In the genomic region with DNA sequence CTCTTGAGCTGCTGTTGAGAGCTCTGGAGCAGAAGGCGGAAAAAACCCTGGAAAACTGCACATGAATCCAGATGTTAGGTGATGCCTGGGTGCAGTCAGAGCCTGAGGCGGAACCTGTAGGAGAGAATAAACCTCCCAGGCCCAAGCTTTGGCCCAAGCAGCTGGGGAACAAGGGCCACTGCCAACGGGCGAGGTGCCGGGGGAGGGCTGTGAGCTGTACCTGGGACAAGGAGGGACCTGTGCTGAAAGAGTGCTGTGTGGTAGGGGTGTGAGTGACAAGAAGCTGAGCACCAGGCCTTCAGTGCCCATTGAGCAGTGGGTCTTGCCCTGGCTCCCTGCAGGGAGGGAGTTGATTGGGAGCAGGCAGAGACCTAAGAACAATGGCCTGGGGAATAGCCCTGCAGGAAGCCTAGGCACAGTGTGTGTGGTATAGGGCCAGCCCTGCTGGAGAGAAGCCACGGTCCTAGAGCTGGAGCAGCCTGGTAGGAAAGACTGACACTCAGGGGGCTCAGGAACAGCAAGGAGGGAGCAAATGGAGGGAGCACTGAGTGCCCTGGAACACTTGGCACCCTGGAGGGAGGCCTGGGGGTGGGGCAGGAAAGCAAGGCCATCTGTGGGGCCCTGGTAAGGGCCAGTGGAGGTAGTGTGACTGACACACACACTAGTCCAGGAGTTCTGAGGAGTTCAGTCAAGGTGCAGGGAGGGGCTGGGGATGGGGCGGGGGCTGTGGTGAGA, we compare ENCODE assay signal across 9 mouse cellular contexts. TPM values are rescaled to one million over a fixed set of nuclear protein-coding genes. Genes with fewer than 3 reads are reported as not detected.
DNase-seq lines count a peak whose midpoint lies in the region; ATAC-seq and TF ChIP-seq lines count a peak whose summit lies in the region.
"Had no signal": no experiment of that assay in that cellular context is flagged by ENCODE, and none has a peak within 500 bp of the region (broad histone marks: within the 10 kb centered on the region; RNA-seq: fewer than 3 reads in every experiment).

No protein-coding gene starts in this region.

- ATAC-seq in forebrain, embryonic 14.5 days: peak; percentile 69
- peak; percentile 40 for ATAC-seq in liver, embryonic 14.5 days (ENCODE audit: insufficient read depth)
- no peak for ATAC-seq in megakaryocyte progenitor cell, adult 5-6 weeks (replicated peaks; ENCODE audit: poor library complexity)

- no peaks in the 10 kb centered on the region for H3K9me3 ChIP-seq in E14TG2a.4 (ENCODE audit: low read length)
- no peaks in the 10 kb centered on the region for H3K9me3 ChIP-seq in forebrain, embryonic 14.5 days (replicated peaks; ENCODE audit: control insufficient read depth, low read length)
- no peaks in the 10 kb centered on the region for H3K9me3 ChIP-seq in liver, embryonic 14.5 days (ENCODE audit: control insufficient read depth, low read length)

- no peak overlapping the region for H3K4me2 ChIP-seq in forebrain, embryonic 14.5 days (ENCODE audit: low read length)
- H3K4me2 ChIP-seq in liver, embryonic 14.5 days (ENCODE audit: low read depth): no peak overlapping the region

- TF ChIP-seq CTCF in E14TG2a.4 (conservative IDR thresholded peaks at IDR 0.05; ENCODE audit: low read length): no peak
- TF ChIP-seq CTCF in liver, embryonic 14.5 days (IDR thresholded peaks at IDR 0.05; ENCODE audit: low read depth): no peak

- 0 out of 2 replicates have a peak overlapping the region, but pooled peaks have one; percentile 33 for H3K27ac ChIP-seq in forebrain, embryonic 14.5 days (ENCODE audit: low read depth, low read length)
- no peak overlapping the region for H3K27ac ChIP-seq in liver, embryonic 14.5 days

- DNase-seq in adrenal gland, adult 2 months: peak; percentile 56
- no peak for DNase-seq in adrenal gland, adult 18-20 months (ENCODE audit: low spot score in 2 of 2)
- peak; percentile 45 for DNase-seq in forebrain, embryonic 14.5 days (ENCODE audit: low spot score)
- DNase-seq in liver, embryonic 14.5 days (ENCODE audit: low read depth in 3 of 3, low spot score in 3 of 3): no peak
- DNase-seq in right cerebral cortex, postnatal 14 days: no peak
- DNase-seq in layer of hippocampus, adult 18-20 months (ENCODE audit: low spot score in 2 of 2): no peak

- H3K9ac ChIP-seq in forebrain, embryonic 14.5 days (ENCODE audit: low read length): no peak overlapping the region
- H3K9ac ChIP-seq in liver, embryonic 14.5 days (replicated peaks): no peak overlapping the region

- peaks cover 83% of the 10 kb centered on the region for H3K4me1 ChIP-seq in E14TG2a.4 (replicated peaks; ENCODE audit: low read depth, low read length)
- peaks cover 22% of the 10 kb centered on the region for H3K4me1 ChIP-seq in forebrain, embryonic 14.5 days (ENCODE audit: control insufficient read depth, insufficient read depth, low read length)
- H3K4me1 ChIP-seq in liver, embryonic 14.5 days (replicated peaks; ENCODE audit: control insufficient read depth in 2 of 2, insufficient read depth in 2 of 2, low read length in 1 of 2): peaks cover 8 to 21% of the 10 kb centered on the region in 2 experiments; a peak in 3 of 4 replicates

- no peak for TF ChIP-seq EP300 in liver, embryonic 14.5 days (IDR thresholded peaks at IDR 0.05; ENCODE audit: low read depth)

- peak overlapping the region; percentile 45; the same call in 1 of the 2 replicates for H3K4me3 ChIP-seq in E14TG2a.4 (replicated peaks; ENCODE audit: low read length)
- H3K4me3 ChIP-seq in forebrain, embryonic 14.5 days (ENCODE audit: low read depth, low read length): no peak overlapping the region
- no peak overlapping the region for H3K4me3 ChIP-seq in liver, embryonic 14.5 days (ENCODE audit: insufficient read depth in 1 of 2, low read depth in 2 of 2, low read length in 2 of 2)

- WGBS in forebrain, embryonic 14.5 days: 21% methylated on average over 7 of the region's 7 CpGs
- WGBS in liver, embryonic 14.5 days (ENCODE audit: insufficient replicate concordance): 67% methylated on average over 7 of the region's 7 CpGs

- peaks cover 39% of the 10 kb centered on the region for H3K36me3 ChIP-seq in E14TG2a.4 (ENCODE audit: insufficient read depth, low read length)
- no peaks in the 10 kb centered on the region for H3K36me3 ChIP-seq in forebrain, embryonic 14.5 days (ENCODE audit: control insufficient read depth, insufficient read depth, low read length)
- H3K36me3 ChIP-seq in liver, embryonic 14.5 days (replicated peaks; ENCODE audit: control insufficient read depth, insufficient read depth, low read depth): no peaks in the 10 kb centered on the region

- no peaks in the 10 kb centered on the region for H3K27me3 ChIP-seq in E14TG2a.4 (ENCODE audit: insufficient read depth, low read length)
- no peaks in the 10 kb centered on the region for H3K27me3 ChIP-seq in forebrain, embryonic 14.5 days (replicated peaks; ENCODE audit: control insufficient read depth, insufficient read depth, low read length)
- H3K27me3 ChIP-seq in liver, embryonic 14.5 days (ENCODE audit: control insufficient read depth, insufficient read depth, low read length): no peaks in the 10 kb centered on the region

RNA-seq across cellular contexts. Expression of gene Banp, which starts 17.3 kb away (rescaled TPM):
- total RNA-seq in adrenal gland, adult 2 months (2021): 10 to 100 TPM; 16.3 to 52.3 TPM
- 72.5 and 72.6 TPM in 2 replicates for polyA plus RNA-seq in adrenal gland, adult 2 months (2012; rRNA removed)
- total RNA-seq in adrenal gland, adult 18-20 months (2021): 10 to 100 TPM; 44.8 to 48.9 TPM
- polyA plus RNA-seq in forebrain, embryonic 14.5 days (2014; fragmentation: Nextera tagmentation; extraction: Ambion mirVana): 47.2 and 57.7 TPM in 2 replicates
- 20.8 and 23.0 TPM in 2 replicates for polyA plus RNA-seq in liver, embryonic 14.5 days (2012; rRNA removed)
- 12.0 and 13.6 TPM in 2 replicates for polyA plus RNA-seq in liver, embryonic 14.5 days (2014; fragmentation: Nextera tagmentation; extraction: Ambion mirVana)
- total RNA-seq in megakaryocyte progenitor cell, adult 5-6 weeks (2015): 7.5 and 9.0 TPM in 2 replicates
- 21.8 and 41.2 TPM in 2 replicates for total RNA-seq in megakaryocyte progenitor cell, adult 5-6 weeks (2017)
- 10 to 100 TPM; 49.9 to 58.2 TPM for total RNA-seq in layer of hippocampus, adult 18-20 months (2021)

RNA-seq across cellular contexts. Expression of gene Car5a, which starts 22.2 kb away (rescaled TPM):
- total RNA-seq in adrenal gland, adult 2 months (2021): under 1 TPM in 1 of 2 experiments, not detected in 1; 0.69 TPM
- 0.12 TPM in 1 of 2 replicates, not detected in the other for polyA plus RNA-seq in adrenal gland, adult 2 months (2012; rRNA removed)
- not detected for total RNA-seq in adrenal gland, adult 18-20 months (2021)
- 0.28 and 0.46 TPM in 2 replicates for polyA plus RNA-seq in forebrain, embryonic 14.5 days (2014; fragmentation: Nextera tagmentation; extraction: Ambion mirVana)
- polyA plus RNA-seq in liver, embryonic 14.5 days (2012; rRNA removed): 0.87 and 1.1 TPM in 2 replicates
- polyA plus RNA-seq in liver, embryonic 14.5 days (2014; fragmentation: Nextera tagmentation; extraction: Ambion mirVana): 1.3 and 1.4 TPM in 2 replicates
- total RNA-seq in megakaryocyte progenitor cell, adult 5-6 weeks (2015): not detected in 2 replicates
- not detected in 2 replicates for total RNA-seq in megakaryocyte progenitor cell, adult 5-6 weeks (2017)
- total RNA-seq in layer of hippocampus, adult 18-20 months (2021): under 1 TPM; 0.25 to 0.54 TPM
- polyA plus RNA-seq: inflammation-experienced regulatory T-cells, adult 6 months had no signal

RNA-seq across cellular contexts. Expression of gene Slc7a5, which starts 59.4 kb away (rescaled TPM):
- total RNA-seq in adrenal gland, adult 2 months (2021): 10 to 100 TPM; 38.9 to 46.4 TPM
- polyA plus RNA-seq in adrenal gland, adult 2 months (2012; rRNA removed): 93.9 and 97.5 TPM in 2 replicates
- total RNA-seq in adrenal gland, adult 18-20 months (2021): 10 to 100 TPM; 35.3 to 48.3 TPM
- polyA plus RNA-seq in forebrain, embryonic 14.5 days (2014; fragmentation: Nextera tagmentation; extraction: Ambion mirVana): 37.9 and 39.7 TPM in 2 replicates
- polyA plus RNA-seq in liver, embryonic 14.5 days (2012; rRNA removed): 40.0 and 40.9 TPM in 2 replicates
- polyA plus RNA-seq in liver, embryonic 14.5 days (2014; fragmentation: Nextera tagmentation; extraction: Ambion mirVana): 36.7 and 40.7 TPM in 2 replicates
- 46.4 and 57.5 TPM in 2 replicates for total RNA-seq in megakaryocyte progenitor cell, adult 5-6 weeks (2015)
- 25.8 and 31.7 TPM in 2 replicates for total RNA-seq in megakaryocyte progenitor cell, adult 5-6 weeks (2017)
- 10 to 100 TPM; 52.8 to 55.7 TPM for total RNA-seq in layer of hippocampus, adult 18-20 months (2021)

Comparison
In these comparisons a context has a peak if more than half of its experiments do, and no peak if none do; other contexts are left out.
1. DNase-seq: peak in adrenal gland, adult 2 months (single experiment) and forebrain, embryonic 14.5 days (single experiment); none in adrenal gland, adult 18-20 months (0 of 2), liver, embryonic 14.5 days (0 of 3), right cerebral cortex, postnatal 14 days (single experiment) and layer of hippocampus, adult 18-20 months (0 of 2).